Mouse (Mus musculus) gastrocnemius, postnatal 36 days (tissue): Measurements from ENCODE around the gene Acbd4. TPM values are rescaled to one million over a fixed set of nuclear protein-coding genes. Genes with fewer than 3 reads are reported as not detected.

Source experiments
- DNase-seq, 2 experiments: peaks; one replicate each; pipeline ENCODE4 v3.0.0; 2022
- intact Hi-C: fragments of 180-260 bp; cut with DNase I; formaldehyde crosslinking; loops from one replicate; pipeline ENCODE4 v1.15.1; 2025
- total RNA-seq, 2 experiments: library from RNA; stranded (reverse); gene quantifications; 2 replicates each; pipeline ENCODE4 v1.2.3; 2021

The Acbd4 gene
- total RNA-seq, 2 experiments from 2014 or later, result 26.8 to 31.1 TPM

DNA sequence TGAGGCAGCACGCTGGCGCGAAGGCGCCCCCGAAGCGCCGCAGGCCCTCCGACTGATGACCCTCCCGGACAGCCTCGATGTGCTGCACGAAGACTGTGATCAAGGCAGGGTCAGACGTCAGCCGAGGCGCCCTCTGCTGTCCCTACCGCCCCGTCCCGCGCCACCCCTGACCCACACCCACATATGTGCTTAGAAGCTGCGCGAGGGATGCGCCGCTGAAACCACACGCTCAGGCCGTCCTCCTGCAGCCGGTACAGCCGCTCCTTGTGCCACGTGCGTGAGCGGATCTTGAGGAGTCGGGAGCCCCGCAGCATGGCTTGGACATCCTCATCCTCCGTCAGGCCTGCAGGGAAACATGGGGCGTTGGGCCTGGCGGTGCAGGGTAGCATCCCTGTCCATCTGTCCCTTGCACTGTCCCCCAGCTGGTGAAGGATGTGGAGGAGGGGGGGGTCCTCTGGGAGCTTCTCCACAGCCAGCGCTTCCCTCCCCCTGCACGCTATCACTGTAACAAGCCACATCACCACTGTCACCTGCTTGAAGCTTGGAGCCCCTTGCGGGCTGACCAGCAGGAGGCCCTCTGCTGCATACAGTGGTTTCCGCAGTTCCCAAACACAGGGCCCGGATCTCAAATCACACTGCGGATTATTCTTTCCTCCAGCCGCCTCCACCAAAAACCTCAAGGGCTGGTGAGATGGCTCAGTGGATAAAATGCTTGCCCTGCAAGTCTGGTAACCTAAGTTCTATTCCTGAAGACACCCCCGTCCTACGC, 21.0 kb upstream of the Acbd4 start:
- intact Hi-C loops, result no loop called here
- peak in 1 of 2 experiments; percentile 3 for DNase-seq

DNA sequence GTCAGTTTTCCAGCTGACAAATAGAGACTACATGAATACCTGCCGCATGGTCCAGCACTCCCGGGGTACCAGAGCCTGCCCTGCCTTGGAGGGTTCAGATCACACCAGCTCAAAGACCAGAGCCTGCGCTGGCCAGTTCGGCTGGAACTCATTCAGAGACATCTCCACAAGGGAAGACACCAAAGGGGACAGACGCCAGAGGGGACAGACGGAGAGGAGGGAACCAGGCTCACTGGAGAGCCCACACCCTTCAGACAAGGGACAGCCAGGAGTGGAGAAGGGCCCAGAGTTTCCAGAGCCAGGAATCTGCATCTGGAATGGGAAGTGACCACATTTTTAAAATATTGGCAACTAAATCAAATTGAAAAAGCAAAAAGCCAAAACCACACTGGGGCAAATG, 19.9 kb upstream of the Acbd4 start:
- no peak for DNase-seq
- intact Hi-C loops, result no loop called here

DNA sequence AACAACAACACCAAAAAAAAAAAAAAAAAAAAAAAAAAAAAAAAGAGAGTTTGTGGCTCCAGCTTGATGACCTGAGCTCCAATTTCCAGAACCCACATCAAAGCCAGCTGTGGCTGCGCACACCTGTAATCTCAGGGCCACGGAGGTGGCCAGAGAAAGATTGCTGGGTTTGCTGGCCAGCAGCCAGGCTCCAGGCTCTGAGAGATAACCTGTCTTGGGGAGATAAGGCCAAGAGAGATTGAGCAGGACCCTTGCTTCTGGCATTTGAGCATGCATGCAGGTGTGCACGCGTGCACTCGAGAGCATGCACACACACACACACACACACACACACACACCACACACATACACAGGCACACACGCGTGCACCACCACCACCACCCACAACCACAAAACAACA, 8.2 kb upstream of the Acbd4 start:
- no peak for DNase-seq
- intact Hi-C loops, result no loop called here

DNA sequence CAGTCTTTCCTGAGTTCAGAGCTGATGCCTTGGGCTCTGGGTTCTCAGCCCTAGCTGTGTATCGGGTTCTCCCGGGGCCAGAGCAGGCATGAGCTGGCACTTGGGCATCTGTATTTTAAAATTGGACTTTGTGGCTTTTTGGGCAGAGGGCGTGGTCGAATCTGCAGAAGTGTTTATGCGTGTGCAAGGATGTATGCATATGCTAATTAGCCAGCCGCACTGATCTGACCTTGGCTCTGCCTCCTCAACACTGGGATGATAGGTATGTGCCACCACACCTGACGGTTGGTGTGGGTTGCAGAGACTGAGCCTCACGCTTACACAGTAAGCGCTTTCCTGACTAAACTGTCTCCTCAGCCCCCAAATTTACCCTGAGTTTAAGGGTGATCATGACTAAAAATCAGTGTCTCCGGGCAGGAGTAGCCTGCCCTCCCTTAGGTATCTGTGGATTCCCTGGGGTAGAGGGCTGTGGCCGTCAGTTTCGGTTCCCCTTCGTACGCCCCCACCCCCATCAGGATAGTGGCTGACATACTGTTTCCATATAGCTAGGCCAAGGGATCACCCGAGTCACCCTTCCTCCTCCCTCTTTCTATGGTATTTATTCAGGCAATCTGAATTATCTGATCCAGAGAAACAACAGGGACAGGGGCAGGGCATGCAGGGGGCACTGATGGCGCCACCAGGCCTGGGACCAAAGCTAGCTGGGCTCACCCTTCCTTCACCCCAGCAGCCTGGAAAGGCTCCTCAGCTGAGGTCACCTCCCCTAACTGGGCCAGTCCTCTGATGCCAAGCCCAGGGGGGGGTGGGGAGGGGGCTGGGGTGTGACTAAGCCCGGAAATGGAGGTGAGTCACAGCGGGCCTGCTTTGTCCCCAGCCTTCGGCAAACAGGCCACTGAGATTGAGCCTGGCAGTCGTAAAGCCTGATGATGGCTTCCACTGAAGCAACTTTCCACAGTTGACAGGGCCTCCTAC, 7.3 kb upstream of the Acbd4 start:
- DNase-seq, result no peak
- intact Hi-C loops, result no loop called here

DNA sequence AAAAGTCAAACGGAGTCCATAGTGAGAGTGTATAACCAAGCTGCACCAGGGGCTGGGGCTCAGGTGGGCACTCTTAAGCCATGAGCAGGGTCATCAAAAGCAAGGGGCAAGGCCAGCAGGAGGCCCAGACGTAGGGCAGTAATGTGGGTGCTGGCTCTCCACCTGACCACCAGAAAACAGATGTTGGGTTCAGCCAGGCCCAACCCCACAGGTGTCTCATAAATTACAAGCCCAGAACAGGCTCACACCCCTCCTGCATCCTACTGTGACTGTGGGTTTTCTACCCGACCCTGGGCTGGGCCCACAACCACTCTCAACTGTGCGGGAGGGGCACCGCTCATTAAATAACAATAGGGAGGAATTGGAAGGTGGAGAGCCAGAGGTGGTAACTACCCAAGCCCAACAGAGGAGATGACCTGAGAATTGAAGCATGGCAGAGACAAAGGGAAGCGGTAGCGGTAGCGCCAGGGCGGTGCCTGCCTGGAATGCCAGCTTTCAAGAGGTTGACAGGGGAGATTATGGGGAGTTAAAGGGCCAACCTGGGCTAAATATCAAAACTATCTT, 6.3 kb upstream of the Acbd4 start:
- no peak for DNase-seq

DNA sequence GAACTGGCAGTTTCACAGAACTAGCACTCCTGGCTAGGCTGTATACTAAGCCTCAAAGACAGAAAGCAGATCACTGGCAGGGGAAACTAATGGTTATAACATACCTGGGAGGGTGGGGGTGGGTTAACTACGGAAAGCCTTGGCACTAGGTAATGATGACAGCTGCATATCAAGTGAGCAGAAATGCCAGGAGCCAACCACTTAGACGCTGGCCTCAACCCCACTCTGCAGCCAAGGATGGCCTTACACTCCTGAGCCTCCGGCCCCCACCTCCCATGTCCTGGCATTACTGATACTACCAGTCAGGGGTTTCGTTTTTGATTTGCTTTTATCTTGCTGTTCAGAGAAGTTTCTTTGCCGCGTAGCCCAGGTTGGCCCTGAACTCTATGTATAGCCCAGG, 5.7 kb upstream of the Acbd4 start:
- DNase-seq, result no peak
- intact Hi-C loops, result no loop called here

More for the DNA sequence above, 6.3 kb upstream of the Acbd4 start:
- intact Hi-C loops, result no loop called here

DNA sequence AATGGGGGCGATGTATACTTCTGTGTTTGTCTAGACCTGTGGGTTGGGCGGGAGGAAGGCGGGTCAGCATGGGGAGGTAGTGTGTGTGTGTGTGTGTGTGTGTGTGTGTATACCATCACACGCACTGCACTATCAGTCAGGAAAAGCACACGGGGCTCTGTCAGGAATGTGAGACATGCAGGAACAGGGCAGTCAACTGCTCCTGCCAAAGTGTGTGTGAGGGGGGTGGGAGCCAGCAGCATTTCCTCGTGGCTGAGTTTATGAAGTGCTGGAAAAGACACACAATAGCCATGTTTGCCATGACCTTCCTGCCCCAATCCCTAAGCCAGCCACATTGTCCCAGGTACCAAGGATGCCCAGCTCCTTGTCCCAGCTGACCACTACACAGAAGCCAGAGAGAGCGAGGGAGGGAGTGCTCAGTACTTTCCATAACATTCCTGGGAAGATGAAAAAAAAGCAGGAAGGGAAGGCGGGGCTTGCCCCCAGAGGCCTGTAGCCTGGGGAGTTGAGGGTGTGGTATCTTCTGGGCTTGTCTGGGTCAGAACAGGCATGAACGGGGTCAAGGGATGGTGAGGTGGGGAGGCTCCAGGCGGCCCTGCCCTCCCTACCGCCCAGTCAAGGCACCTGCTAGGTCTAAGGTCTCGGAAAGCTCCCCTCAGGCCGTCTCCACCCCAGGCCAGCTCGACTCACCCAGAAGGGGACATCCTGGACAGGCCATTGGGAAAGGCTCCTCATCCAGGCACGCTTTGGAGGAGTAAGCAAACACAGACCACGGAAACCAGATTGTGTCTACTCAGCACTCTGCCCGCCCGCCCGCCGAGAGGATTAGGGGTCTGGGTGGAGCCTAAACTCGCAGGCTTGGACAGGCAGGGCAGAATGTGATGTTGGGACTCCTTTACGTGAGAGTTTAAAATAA, 4.2 kb upstream of the Acbd4 start:
- intact Hi-C loops, result no loop called here
- peak in 1 of 2 experiments; percentile 17 for DNase-seq

DNA sequence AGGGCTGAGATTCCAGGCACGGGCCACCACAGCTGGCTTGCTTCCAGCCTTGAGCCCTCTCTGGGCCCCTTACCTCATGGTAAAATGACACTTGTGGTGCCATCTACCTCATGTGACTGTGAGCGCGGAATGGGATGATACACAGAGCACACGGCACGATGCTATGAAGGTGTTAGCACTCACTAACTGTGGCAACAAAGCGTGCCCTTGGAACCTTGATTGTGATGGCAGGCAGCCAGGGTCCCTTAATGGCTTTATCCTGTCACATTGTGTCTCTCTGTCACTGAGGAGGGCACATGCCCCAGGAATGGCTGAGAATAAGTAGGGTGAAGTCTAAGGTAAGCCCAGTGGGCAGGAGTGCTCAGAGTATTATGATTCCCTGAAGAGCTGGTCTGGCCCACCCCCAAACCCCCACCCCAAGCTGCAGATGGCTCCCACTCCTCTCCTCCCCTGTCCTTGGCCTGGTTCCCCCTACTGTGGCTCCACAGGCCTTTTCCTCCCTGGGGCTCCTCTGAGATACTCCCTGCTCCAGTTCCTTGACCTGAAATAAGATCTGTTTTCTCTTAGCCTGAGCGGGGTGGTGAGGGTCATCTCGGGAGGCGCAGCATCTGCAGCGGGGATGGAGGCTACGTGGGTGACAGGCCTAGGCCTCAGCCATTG, 2.8 kb upstream of the Acbd4 start:
- intact Hi-C loops, result no loop called here
- DNase-seq, result peak; percentile 9 to 17

DNA sequence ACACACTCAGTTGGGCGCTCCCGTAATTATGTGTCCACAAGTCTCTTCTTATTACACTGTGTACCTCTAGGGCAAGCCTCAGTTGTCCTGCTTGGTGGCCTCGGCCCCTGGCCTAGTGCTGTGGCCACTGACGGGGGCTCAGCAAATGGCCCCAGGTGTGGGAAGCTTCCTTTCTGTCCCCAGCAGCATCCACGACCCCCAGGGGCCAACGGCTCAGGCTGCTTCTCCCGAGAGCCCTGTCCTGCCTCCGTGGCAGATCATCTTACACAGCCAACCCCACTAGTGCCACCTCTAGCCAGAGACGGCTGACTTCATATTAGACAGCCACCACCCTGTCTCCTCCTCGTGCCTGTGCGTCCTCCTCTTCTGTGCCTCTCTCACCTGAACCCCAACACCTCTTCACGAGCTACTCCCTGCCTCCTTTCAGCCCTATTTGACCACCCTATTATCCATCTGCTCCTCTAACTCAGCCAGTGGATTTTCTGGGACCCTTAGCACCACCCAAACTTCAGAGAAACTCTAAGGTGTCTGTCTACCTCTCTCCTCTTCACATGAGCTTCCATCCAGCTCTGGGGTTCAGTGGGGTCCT, 2.0 kb upstream of the Acbd4 start:
- peak; percentile 5 to 13 for DNase-seq
- intact Hi-C loops, result no loop called here

DNA sequence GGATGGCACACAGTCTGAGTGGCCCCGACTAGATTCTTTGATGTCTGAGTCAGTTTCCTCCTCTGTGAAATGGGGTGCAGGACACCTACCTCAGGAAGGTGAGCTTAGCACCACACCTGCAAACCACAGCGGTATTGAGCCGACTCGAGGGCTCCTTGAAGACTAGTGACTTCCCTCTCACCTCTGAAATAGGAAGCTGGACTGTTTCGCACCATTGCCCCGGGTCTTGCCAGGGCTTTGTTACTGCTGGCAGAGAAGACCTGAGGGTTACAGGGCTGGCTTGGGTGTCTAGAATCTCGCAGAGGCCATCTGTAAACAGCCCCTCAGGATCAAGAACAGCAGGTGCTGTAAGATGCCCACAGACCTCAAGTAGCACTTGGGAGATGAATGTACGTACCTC, 1.1 kb upstream of the Acbd4 start:
- intact Hi-C loops, result loop anchor here (10.0 kb wide), 1 partner anchor 224 kb away; no protein-coding TSS in a partner anchor

DNA sequence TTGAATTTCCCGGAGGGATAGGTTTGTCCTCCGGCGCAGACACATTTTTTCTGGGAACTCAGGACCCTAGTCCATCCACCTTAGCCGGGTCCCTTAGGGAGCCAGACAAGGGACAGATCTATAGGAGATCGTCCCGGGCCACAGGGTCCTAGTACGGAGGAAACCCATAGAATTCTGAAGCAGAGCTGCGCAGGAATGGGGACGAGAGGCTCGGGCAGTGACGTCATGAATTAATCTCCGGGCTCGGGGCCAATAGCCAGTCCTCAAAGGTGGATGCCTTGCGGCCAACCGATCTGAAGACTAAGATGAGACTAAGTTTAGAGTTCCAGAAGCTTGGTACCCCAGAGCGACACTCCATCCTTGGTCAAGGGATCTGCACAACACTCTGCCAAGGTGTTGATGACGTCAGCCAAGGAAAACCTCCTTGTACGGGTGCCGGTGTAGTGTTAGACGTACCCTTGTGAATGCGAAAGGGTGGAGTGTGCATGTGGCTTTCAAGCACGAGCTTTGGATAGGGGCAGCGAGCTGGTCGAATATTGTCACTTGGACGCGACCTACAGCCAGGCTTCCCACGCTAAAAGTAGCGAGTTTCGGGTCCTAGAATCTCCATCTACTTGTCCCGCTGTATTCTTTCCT, 502 bp downstream of the Acbd4 start:
- intact Hi-C loops, result loop anchor here (1.0 to 10.0 kb wide), 2 partner anchors 57 to 223 kb away; no protein-coding TSS in a partner anchor
- peak; percentile 58 to 75 for DNase-seq

More for the DNA sequence above, 1.1 kb upstream of the Acbd4 start:
- DNase-seq, result peak; percentile 5 to 14

DNA sequence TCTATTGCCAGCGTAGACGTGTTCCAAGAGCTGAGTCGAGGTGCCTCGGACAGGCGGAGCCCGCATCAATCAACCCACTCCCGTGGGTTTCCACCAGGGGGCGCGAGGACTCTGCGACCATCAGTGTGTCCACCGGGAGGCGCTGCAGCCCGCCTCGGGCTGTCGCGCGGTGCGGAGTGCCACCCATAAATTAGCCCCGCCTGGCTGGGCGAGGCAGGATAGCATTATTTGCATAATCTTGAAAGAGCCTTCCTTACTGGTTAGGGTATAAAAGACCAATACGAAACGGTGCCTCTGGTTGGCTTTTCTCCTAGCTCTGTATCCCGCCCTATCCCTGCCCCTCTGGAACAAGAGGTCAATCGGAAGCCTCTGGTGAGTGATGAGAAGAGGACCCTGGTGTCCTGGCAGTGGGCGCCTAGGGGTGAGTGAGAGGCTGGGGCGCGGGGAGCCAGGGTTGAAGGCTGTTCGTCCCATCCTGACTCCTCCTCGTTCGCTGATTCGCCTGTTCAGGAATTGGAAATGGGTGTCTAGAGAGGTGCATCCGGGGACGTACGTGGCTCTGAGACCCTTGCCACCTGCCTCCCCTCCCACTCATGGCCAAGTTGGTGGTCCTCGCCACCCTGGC, 1.4 kb downstream of the Acbd4 start:
- peak; percentile 96 to 99 for DNase-seq
- intact Hi-C loops, result loop anchor here (1.0 to 10.0 kb wide), 2 partner anchors 56 to 222 kb away; no protein-coding TSS in a partner anchor

DNA sequence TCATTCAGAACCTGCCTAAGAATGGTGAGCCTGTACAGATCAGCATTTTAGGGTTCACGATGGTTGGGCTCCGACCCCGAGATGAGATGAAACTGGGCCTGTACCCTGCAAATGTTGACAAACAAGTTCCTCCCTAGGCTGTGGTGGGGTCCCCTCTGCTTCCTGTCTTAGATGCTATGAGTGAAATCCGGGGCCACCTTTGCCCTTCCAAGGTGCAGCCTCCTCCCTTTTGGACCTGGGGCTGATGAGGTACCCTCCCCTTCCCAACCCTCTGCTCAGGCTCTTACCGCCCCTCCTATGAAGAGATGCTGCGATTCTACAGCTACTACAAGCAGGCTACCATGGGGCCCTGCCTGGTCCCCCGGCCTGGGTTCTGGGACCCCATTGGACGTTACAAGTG, 2.1 kb downstream of the Acbd4 start:
- DNase-seq, result no peak
- intact Hi-C loops, result loop anchor here (10.0 kb wide), 1 partner anchor 221 kb away; no protein-coding TSS in a partner anchor

DNA sequence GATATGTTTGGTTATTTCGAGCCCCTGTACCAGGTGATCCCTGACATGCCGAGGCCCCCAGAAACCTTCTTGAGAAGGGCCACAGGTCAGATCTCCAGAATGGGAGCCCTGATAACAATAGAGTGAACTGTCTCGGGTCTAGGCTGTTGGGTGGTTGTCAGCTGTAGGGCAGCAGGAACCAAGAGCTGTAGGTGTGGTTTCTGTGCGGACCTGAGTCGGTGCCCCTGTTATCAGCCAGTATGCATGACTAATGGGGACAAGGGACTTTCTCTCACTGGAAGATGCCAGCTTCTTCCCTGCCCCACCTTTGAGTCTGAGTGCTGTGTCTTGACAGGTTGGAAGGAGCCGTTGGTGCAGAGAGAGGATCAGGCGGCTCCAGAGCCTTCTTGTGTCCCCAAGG, 3.0 kb downstream of the Acbd4 start:
- DNase-seq, result no peak
- intact Hi-C loops, result loop anchor here (10.0 kb wide), 1 partner anchor 220 kb away; no protein-coding TSS in a partner anchor

DNA sequence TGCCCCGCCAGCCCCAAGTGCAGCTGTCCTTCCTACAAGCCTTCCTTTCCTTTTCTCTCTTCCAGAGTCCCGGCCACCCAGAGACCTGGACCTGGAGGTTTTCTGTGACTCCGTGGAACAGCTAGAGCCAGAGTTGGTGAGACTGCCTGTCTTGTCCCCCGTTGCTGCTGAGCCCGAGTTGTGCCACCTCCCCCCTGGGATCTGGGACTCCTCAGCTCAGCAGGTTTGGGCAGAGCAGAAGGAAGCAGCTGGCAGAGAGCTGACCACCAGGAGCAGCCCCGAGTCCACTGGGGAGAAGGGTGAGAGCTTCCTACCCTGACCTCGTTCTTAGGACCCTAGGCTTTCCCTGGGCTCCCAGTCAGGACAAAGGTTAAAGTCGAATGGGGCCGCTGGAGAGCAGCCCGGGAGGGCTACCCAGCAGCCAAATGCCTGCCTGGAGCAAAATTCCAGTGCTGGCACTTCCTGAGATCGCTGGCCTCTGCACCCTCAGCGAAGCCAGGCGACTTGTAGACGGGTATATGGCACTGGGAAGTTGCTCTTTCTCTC, 3.8 kb downstream of the Acbd4 start:
- intact Hi-C loops, result loop anchor here (10.0 kb wide), 1 partner anchor 220 kb away; no protein-coding TSS in a partner anchor
- DNase-seq, result no peak

DNA sequence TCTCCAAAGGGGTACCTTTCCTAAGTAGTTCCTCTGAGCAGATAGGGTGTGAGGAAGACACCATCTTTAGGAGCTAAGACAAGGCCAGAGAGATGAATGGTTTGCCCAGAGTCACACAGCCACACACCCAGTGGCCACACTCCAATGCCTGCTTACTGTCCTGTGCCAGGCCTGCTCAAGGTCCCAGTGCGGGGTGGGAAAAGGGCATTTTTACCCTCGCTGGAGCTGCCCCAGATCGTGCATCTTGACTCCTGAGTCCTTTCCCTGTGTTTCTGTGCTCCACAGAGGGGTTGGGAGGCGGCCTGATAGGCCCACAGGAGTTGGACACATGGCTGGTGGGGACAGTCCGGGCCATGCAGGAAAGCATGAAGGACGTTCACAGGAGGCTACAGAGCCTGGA, 4.3 kb downstream of the Acbd4 start:
- DNase-seq, result no peak
- intact Hi-C loops, result loop anchor here (10.0 kb wide), 1 partner anchor 219 kb away; no protein-coding TSS in a partner anchor

DNA sequence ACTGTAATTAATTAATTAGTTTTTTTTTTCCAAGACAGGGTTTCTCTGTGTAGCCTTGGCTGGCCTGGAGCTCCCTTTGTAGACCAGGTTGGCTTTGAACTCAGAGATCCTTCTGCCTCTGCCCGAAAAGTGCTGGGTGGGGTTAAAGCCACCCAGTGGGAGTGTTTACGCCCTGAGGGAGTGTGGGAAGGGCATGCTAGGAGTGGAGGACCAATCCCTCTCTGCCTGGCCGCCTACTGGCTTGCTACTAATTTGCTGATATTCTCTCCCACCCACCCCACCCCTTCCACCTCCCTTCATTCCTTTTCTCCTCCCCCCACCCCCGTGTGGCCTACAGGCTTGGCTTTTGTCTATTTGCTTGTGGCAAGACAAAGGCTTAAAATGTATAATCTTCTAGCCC, 4.9 kb downstream of the Acbd4 start:
- DNase-seq, result no peak
- intact Hi-C loops, result loop anchor here (10.0 kb wide), 1 partner anchor 218 kb away; no protein-coding TSS in a partner anchor
